Mouse (Mus musculus): ENCODE data around the gene Vps41. TPM values are rescaled to one million over a fixed set of nuclear protein-coding genes. Genes with fewer than 3 reads are reported as not detected.

Gene Vps41
- total and polyA plus RNA-seq, 3 experiments, result 2.4 to 106 (median 93.7) TPM

DNA sequence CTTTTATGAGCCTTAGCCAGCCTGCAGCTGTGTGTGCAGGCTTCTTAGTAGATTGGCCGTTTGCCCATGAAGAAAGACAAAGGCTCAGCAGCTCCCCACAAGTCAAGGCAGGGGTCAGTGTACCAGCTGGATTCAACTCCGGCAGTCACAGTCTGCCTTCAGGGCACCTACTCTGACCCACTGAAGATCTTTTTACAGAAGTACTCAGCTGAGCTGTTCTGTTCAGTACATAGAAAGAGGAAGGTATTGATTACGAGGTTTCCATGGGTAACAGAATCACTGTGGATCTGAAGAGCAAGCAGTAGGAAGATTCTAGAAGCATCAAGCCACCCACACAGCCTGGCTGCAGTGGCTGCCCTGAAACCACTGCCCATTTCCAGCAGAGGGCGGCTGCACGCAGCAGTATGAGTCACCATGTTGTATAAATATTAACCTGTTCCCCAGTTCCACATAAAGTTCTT, 151.0 kb downstream of the Vps41 start:
- no peaks in the 10 kb centered on the region for H3K9me3 ChIP-seq (replicated peaks)
- ATAC-seq (ENCODE audit: extremely low read depth, insufficient number of reproducible peaks, low FRiP score, poor library complexity, severe bottlenecking) (no peak), DNase-seq (ENCODE audit: low spot score) (no peak)
- no peaks in the 10 kb centered on the region; the same call in 1 of the 2 replicates for H3K27me3 ChIP-seq (ENCODE audit: insufficient read depth, low read length)
- H3K4me1 ChIP-seq (ENCODE audit: insufficient read depth, low read depth, low read length), result no peaks in the 10 kb centered on the region
- TF ChIP-seq TAL1 (conservative IDR thresholded peaks at IDR 0.05; ENCODE audit: low read depth, low read length), result no peak
- no peak for TF ChIP-seq POLR2AphosphoS5 (IDR thresholded peaks at IDR 0.05; ENCODE audit: insufficient replicate concordance, low read depth, low read length)
- no peak for TF ChIP-seq GATA1 (IDR thresholded peaks at IDR 0.05; ENCODE audit: borderline replicate concordance, low read length)
- no peak for TF ChIP-seq GATA2 (IDR thresholded peaks at IDR 0.05; ENCODE audit: borderline replicate concordance, low read depth, low read length)
- TF ChIP-seq CTCF (IDR thresholded peaks at IDR 0.05; ENCODE audit: low read depth, low read length), result no peak
- H3K36me3 ChIP-seq (replicated peaks), result peaks cover 34% of the 10 kb centered on the region
- H3K4me3 ChIP-seq (ENCODE audit: low read depth, low read length), result no peak overlapping the region

DNA sequence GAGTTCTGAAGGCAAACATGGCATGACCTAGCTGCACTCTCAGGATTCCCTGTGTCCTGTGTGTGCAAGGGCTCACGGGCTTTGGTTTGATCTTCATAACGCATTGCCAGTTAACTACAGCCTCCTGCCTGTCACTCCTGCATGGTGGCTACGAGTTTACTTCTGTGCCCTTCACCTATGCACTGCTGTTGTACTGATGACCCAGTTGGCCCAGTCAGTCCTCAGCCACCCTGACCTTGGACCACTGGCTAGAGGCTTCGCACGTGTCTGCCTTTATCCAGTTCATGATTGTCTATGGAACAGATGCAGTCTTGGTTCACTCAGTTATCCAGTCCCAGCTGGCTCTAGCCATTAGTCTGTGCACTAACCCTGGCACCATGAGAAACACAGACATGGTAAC, 151.7 kb downstream of the Vps41 start:
- H3K9me3 ChIP-seq (replicated peaks), result no peaks in the 10 kb centered on the region
- DNase-seq (ENCODE audit: low spot score), result no peak
- no peak overlapping the region for H3K4me3 ChIP-seq (ENCODE audit: low read depth, low read length)
- peaks cover 27% of the 10 kb centered on the region for H3K36me3 ChIP-seq (replicated peaks)
- ATAC-seq (ENCODE audit: extremely low read depth, insufficient number of reproducible peaks, low FRiP score, poor library complexity, severe bottlenecking), result no peak
- no peaks in the 10 kb centered on the region for H3K4me1 ChIP-seq (ENCODE audit: insufficient read depth, low read depth, low read length)
- no peaks in the 10 kb centered on the region; the same call in 1 of the 2 replicates for H3K27me3 ChIP-seq (ENCODE audit: insufficient read depth, low read length)
- TF ChIP-seq GATA1 (IDR thresholded peaks at IDR 0.05; ENCODE audit: borderline replicate concordance, low read length) (no peak), POLR2AphosphoS5 (IDR thresholded peaks at IDR 0.05; ENCODE audit: insufficient replicate concordance, low read depth, low read length) (no peak; the same call in 1 of the 2 replicates), CTCF (IDR thresholded peaks at IDR 0.05; ENCODE audit: low read depth, low read length) (no peak), GATA2 (IDR thresholded peaks at IDR 0.05; ENCODE audit: borderline replicate concordance, low read depth, low read length) (no peak), TAL1 (conservative IDR thresholded peaks at IDR 0.05; ENCODE audit: low read depth, low read length) (no peak)

DNA sequence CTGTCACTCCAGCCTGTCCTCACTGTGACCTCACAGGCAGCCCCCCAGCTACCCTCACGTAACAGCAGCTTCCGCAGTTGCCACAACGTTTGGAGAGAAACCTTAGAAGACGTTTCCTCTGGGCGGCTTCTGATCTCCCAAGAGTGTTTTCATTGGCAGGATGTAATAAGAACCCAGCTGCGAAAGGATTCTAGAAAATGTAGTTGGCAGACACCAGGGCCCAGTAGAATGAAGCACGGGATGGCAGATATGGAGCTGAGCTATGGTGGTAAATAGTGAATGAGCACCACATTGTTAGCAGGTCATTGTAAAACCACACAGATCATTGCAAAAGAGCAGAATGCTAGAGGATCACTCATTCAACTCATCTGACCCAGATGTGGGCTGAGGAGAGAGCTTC, 158.2 kb downstream of the Vps41 start:
- ATAC-seq (ENCODE audit: extremely low read depth, insufficient number of reproducible peaks, low FRiP score, poor library complexity, severe bottlenecking), result no peak
- TF ChIP-seq TAL1 (conservative IDR thresholded peaks at IDR 0.05; ENCODE audit: low read depth, low read length), result no peak
- no peak for TF ChIP-seq GATA2 (IDR thresholded peaks at IDR 0.05; ENCODE audit: borderline replicate concordance, low read depth, low read length)
- no peak for TF ChIP-seq CTCF (IDR thresholded peaks at IDR 0.05; ENCODE audit: low read depth, low read length)
- no peak for TF ChIP-seq GATA1 (IDR thresholded peaks at IDR 0.05; ENCODE audit: borderline replicate concordance, low read length)
- no peak for TF ChIP-seq POLR2AphosphoS5 (IDR thresholded peaks at IDR 0.05; ENCODE audit: insufficient replicate concordance, low read depth, low read length)
- no peaks in the 10 kb centered on the region for H3K4me1 ChIP-seq (ENCODE audit: insufficient read depth, low read depth, low read length)
- H3K9me3 ChIP-seq (replicated peaks), result no peaks in the 10 kb centered on the region
- no peaks in the 10 kb centered on the region for H3K36me3 ChIP-seq (replicated peaks)
- no peak overlapping the region for H3K4me3 ChIP-seq (ENCODE audit: low read depth, low read length)
- H3K27me3 ChIP-seq (ENCODE audit: insufficient read depth, low read length), result peaks cover 17% of the 10 kb centered on the region
- DNase-seq (ENCODE audit: low spot score), result no peak

DNA sequence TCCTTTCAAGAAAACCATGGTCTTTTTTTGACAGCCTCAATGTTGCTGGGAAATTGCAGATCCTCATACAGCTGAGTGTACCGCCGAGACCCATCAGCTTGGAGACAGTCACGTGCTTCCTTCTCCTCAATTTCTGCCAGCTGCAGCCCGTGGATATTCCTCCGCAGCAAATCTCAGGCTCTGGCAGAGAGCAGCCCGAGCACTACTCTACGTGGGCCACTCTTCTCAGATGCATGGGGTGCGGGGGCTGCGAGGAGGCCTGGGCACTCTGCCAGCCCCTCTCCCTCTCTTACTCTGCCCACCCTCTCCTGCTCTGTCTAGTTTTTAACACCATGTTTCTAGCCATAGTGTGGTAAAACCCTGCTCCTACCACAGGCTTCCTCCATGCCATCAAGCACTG, 175.8 kb downstream of the Vps41 start:
- Histone ChIP-seq H3K36me3 (replicated peaks) (no peaks in the 10 kb centered on the region), H3K9me3 (replicated peaks) (no peaks in the 10 kb centered on the region), H3K4me3 (ENCODE audit: low read depth, low read length) (no peak overlapping the region), H3K27me3 (ENCODE audit: insufficient read depth, low read length) (peaks cover 30% of the 10 kb centered on the region), H3K4me1 (ENCODE audit: insufficient read depth, low read depth, low read length) (no peaks in the 10 kb centered on the region)
- ATAC-seq (ENCODE audit: extremely low read depth, insufficient number of reproducible peaks, low FRiP score, poor library complexity, severe bottlenecking) (no peak), DNase-seq (ENCODE audit: low spot score) (no peak)
- TF ChIP-seq POLR2AphosphoS5 (IDR thresholded peaks at IDR 0.05; ENCODE audit: insufficient replicate concordance, low read depth, low read length) (no peak), GATA1 (IDR thresholded peaks at IDR 0.05; ENCODE audit: borderline replicate concordance, low read length) (no peak), TAL1 (conservative IDR thresholded peaks at IDR 0.05; ENCODE audit: low read depth, low read length) (no peak), GATA2 (IDR thresholded peaks at IDR 0.05; ENCODE audit: borderline replicate concordance, low read depth, low read length) (no peak), CTCF (IDR thresholded peaks at IDR 0.05; ENCODE audit: low read depth, low read length) (no peak)

DNA sequence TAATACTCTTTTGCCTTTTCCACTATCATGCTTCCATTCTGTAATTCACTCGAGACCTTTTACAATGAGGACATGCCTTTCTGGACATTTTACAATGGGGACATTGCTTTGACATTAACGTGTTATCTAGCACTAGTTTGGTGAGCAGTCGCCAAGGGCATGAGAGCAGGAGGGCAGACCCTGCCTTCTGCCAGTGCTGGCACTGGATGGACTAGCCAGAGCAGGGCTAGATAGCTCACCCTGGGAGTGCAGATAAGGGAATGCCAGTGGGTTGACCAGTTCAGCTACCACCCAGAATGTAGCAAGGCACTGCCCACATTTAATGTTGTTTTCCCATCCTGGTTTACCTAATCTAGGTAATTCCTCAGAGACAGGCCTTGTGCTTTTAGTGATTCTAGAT, 179.7 kb downstream of the Vps41 start:
- no peak for TF ChIP-seq TAL1 (conservative IDR thresholded peaks at IDR 0.05; ENCODE audit: low read depth, low read length)
- TF ChIP-seq GATA2 (IDR thresholded peaks at IDR 0.05; ENCODE audit: borderline replicate concordance, low read depth, low read length), result no peak
- TF ChIP-seq GATA1 (IDR thresholded peaks at IDR 0.05; ENCODE audit: borderline replicate concordance, low read length), result no peak

DNA sequence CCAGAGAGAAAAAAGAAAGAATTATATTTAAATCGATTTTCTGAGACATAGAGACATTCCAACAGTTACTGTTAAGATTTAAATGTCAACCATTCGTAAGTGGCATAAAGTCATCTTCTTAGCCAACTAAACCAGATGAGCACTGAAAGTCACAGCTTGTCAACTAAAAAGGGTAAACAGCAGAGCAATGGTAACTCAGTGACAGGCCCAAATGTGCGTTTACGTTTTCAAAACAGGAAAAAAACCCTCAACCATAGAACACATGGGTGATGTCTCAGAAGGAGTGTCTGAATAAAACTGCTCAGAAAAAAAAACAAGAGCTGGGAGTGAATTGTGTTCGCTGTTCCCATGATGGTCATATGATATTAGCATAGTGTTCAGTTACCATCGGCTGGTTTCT, 186.5 kb downstream of the Vps41 start:
- Histone ChIP-seq H3K27me3 (ENCODE audit: insufficient read depth, low read length) (peaks cover 11% of the 10 kb centered on the region), H3K4me1 (ENCODE audit: insufficient read depth, low read depth, low read length) (no peaks in the 10 kb centered on the region), H3K9me3 (replicated peaks) (no peaks in the 10 kb centered on the region), H3K4me3 (ENCODE audit: low read depth, low read length) (no peak overlapping the region), H3K36me3 (replicated peaks) (no peaks in the 10 kb centered on the region)
- DNase-seq (ENCODE audit: low spot score) (no peak), ATAC-seq (ENCODE audit: extremely low read depth, insufficient number of reproducible peaks, low FRiP score, poor library complexity, severe bottlenecking) (no peak)
- no peak for TF ChIP-seq POLR2AphosphoS5 (IDR thresholded peaks at IDR 0.05; ENCODE audit: insufficient replicate concordance, low read depth, low read length)
- no peak for TF ChIP-seq GATA2 (IDR thresholded peaks at IDR 0.05; ENCODE audit: borderline replicate concordance, low read depth, low read length)
- TF ChIP-seq TAL1 (conservative IDR thresholded peaks at IDR 0.05; ENCODE audit: low read depth, low read length), result no peak
- TF ChIP-seq GATA1 (IDR thresholded peaks at IDR 0.05; ENCODE audit: borderline replicate concordance, low read length), result no peak
- TF ChIP-seq CTCF (IDR thresholded peaks at IDR 0.05; ENCODE audit: low read depth, low read length), result no peak

More for the DNA sequence above, 179.7 kb downstream of the Vps41 start:
- ATAC-seq (ENCODE audit: extremely low read depth, insufficient number of reproducible peaks, low FRiP score, poor library complexity, severe bottlenecking), result no peak
- no peak for DNase-seq (ENCODE audit: low spot score)
- no peaks in the 10 kb centered on the region for H3K4me1 ChIP-seq (ENCODE audit: insufficient read depth, low read depth, low read length)
- no peaks in the 10 kb centered on the region for H3K9me3 ChIP-seq (replicated peaks)
- peaks cover 33% of the 10 kb centered on the region for H3K27me3 ChIP-seq (ENCODE audit: insufficient read depth, low read length)
- no peak overlapping the region for H3K4me3 ChIP-seq (ENCODE audit: low read depth, low read length)
- no peaks in the 10 kb centered on the region for H3K36me3 ChIP-seq (replicated peaks)
